Mouse (Mus musculus): ENCODE measurements at regions not wholly inside any gene's neighbourhood (a gene's known extent, or its start where the extent isn't known, plus 50 kb on each side); places are given as distances from the start of the nearest gene placed in this dataset.

DNA sequence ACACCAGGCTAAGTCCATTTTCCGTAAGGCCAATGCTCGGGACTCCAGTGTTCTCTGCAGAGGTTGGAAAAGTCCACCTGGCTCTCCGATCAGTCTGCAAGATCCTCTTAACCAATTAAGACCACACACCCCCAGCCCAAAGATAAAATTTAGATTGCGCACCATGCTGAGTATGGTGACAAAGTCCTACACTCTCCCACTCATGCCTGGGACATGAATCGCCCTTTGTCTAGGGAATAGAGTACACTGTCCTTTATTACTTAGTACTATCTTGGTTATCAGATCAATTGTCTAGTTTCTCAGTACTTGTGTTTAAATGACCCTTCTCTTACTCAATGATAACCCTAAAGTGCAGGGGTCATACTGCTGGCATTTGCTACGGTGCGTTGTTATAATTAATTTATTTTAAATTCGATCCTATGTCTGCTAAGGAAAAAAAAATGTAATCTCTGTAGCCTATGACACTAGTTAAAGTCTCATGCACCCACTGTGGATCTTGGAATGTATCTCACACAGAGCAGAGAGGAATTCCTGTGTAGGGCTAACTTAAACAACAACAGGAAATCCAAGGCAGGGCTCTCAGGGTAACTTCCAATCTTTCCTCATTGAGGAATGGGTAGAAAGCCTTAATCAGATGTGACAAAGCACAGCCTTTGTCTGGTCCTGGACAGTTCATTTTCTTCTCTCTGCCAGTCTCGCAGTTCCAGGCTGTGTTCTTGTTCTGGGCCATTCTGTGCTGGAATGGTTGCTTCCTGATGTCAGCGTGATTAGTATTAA lies 421.4 kb downstream of the Prss52 start:
- TF ChIP-seq POLR2A (IDR thresholded peaks at IDR 0.05; ENCODE audit: borderline replicate concordance, extremely low read depth, insufficient read depth, insufficient read length, poor library complexity, severe bottlenecking) (no peak), CTCF (IDR thresholded peaks at IDR 0.05; ENCODE audit: borderline replicate concordance, extremely low read depth, insufficient read depth, insufficient read length) (no peak)
